Mouse (Mus musculus) cerebellum, postnatal 4 days (tissue): ENCODE measurements around the gene Ncam1.

Experiments used
- DNase-seq, 2 experiments: peaks; one replicate each; pipeline ENCODE4 v3.0.0; 2022; ENCODE audit warnings: low spot score in 2 of 2, mixed read lengths in 1 of 2

Ncam1 gene

DNA sequence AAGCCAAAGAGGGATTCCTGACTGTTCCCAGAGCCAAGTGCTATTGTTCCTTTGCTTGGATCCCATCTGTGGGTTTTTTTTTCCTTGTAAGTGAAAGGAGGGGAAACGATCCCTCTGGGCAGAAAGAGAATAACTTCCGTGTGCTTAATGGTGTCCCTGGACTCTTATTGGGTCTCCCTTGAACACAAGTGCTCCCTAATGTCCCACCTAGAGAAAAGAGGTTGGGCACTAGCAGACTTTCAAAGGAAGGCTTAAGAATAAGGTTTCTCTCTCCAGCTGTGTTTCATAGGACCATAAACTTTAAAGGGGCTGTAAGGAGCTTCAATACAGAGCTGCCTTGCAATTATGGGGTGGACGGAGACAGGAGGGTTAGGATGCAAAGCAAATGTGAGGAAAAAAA is 119.5 kb downstream of the Ncam1 start:
- no peak for DNase-seq

DNA sequence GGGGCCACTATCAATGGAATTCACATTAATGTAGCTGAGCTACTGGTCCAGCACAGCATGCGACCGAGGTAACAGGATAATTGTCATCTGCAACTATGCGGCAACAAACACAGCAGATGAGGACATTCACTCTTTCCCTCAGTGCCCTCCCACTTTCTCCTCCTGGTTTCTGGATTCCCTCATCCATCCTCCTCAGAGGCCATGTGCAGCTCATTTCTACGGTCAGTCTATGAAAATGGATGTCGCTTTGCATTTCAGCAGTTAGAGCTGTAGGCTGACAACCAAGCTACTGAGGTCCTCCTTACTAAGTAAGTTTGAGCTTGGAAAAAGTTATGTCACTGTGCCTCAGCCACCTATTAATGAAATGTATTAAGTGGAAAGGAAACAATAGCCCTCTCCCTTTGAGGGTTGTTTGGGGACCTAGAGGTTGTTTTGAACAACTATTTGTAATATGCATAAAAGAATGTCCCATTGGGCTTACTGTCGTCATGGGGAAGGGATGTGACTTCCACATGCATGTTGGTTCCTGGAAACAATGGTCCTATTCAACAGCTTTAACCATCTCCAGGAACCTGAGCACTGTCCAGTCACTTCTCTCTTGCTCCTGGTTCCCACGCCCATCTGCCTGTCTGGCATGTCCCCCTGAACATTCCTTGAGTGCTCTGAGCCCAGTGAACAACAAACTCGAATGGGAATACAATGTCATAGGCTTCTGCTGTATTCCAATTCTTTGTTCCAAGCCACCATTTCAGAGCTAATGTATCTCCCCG is 122.8 kb downstream of the Ncam1 start:
- no peak for DNase-seq

DNA sequence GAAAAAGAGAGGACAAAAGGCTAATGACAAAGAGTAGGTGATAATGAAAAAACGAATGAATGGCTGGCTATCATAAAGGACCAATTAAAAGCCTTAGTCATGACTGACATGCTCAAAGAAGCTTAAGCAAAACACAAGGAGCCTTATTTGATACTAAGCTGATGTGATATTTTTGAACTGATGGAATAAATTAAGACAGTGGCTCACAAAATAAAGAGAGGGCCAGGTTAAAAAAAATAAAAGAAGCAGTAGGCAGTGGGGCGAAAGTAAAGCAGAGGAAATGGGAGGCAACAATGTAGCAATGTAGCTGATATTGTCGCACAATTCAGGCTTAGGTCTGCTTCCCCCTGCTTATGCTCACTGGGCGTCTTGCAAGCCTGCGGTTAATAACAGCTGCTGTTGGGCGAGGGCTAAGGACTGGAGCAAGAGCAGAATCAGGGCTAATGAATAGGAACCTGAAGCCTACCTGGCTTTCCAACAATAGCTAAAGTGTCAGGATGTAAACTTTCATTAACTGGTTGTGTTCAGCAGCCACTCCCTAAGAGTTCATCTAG is 126.0 kb downstream of the Ncam1 start:
- DNase-seq = no peak

DNA sequence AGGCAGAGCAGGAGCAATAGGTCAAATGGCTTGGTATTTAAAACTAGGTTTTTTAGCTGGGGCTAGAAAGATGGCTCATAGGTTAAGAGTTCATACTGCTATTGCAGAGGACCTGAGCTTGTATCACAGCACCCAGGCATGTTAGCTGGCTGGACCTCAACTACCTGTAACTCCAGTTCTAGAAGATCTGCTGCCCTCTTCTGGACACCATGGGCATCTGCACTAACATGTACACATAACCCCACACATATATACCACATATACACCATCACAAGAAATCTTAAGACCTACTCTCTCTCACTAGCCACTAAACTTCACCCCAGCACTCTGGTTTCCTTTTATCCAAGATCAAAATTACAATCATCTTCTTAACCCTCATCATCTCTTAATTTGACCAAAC is 131.7 kb downstream of the Ncam1 start:
- no peak for DNase-seq

DNA sequence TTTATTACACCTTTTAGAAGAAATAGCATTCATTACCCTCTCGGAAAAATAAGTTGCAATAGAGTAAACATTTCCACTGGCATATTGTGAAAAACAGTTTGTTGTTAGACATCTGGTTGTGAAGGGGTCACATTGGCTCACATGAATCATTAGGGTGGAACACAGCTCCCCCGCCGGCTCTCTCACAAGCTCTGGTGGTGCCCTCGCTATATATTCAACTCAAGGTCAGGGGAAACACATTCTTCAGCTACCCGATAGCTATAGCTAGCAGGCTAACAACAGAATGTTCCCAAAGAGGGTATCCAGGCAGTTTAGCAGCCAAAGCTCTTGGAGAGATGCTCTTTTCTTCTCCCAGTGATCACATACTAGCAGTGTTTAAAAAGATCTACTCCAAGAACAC is 133.4 kb downstream of the Ncam1 start:
- DNase-seq = no peak

DNA sequence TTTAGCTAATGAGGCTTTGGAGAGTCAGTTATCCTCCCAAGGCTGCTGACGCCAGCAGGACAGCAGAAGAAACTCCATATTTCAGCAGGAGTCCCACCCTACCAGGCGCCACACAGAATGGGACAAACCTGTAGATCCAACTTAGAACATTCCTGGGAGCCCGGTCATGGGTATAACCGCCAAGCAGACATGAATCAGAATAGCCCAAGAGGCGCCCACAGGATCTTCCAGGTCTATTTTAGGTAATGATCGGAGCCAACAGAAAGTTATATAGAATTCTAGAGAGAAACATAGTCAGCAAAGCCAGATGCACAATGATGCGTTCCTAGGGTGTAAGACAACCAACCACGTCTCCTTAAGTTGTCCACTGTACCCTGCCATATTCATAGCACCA is 134.8 kb downstream of the Ncam1 start:
- no peak for DNase-seq

DNA sequence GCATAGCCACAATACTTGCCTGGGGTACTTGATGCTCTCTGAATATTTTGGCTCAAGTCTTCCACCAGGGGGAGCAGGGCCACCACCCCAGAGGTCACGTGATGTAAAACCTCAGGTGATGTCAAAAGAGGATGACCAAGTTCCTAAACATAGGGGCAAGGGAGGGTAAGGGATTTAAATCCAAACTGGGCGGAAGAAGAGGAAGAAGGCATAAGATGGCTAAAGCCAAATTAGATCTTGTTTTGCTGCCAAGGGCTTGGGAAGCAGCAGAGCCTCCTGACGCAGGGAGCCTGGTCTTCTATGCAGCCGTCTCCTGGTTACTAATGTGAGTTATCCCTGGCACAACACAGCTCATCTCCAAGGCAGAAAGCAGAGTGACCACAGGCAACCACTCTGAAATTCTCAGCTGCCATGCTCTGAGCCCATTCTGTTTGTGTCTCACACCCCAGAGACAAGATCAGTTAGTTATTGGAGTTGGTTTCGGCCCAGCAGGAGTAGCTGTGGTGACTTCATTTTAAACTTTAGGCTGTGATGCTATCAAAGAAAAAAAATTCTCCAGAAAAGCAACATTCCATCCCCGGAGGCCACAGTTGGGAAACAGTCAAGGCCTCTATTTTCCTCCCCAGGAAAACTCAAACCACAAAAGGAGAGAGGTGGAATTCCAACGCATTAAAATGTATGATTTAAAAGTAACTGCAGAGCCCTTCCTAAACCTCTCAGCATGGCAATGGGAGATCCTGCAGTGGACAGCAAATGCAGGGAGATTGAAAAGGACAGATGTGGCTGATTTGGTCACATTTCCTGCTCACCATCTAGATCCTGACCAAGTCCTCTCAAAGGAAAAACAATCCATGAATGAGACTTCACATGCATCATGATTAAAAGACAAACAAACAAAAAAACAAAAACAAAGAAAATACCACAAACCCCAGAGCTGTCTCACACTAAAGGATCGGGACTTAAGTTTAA is 135.5 kb downstream of the Ncam1 start:
- DNase-seq = peak in 1 of 2 experiments; percentile 31

DNA sequence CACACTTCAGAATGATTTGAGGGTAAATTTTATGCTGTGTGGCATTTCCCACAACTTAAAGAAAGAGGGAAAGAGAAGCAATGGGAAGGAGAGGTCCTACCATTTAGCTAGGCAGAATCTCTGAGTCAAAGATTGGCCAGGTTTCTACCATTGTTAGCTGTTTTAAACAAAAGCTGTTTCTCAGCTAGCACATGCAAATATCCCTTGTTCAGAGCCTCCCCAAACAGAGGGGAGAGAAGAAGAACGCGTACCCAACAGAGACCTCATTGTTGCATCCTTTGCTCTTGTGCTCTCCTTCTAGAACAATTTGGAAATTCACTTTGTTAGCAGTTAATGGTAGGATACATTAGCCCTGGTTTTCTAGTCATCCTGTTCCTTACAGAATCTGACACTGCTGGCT is 137.2 kb downstream of the Ncam1 start:
- DNase-seq = no peak

DNA sequence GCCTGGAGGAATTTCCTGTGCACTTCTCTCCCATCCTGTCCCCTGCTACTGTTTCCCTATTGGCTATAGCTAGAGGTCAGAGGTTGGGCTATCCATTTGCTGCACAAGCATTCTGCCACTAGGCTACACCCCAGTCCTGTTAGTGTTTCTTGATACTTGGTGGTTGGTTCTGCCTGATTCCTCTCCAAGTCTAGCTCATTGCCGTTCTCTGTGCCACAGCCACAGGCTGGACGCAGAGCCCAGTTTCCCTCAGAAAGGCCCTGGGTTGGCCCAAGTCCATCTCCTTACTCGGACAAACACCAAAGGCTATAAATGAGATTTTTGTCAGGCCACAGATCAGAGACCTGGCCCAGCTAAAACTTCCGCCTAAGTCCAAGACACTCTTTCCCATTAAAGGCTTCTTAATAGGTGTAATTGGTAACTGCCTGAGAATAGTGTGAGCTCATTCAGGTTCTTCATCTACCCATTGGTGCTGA is 140.3 kb downstream of the Ncam1 start:
- DNase-seq = peak in 1 of 2 experiments; percentile 11

DNA sequence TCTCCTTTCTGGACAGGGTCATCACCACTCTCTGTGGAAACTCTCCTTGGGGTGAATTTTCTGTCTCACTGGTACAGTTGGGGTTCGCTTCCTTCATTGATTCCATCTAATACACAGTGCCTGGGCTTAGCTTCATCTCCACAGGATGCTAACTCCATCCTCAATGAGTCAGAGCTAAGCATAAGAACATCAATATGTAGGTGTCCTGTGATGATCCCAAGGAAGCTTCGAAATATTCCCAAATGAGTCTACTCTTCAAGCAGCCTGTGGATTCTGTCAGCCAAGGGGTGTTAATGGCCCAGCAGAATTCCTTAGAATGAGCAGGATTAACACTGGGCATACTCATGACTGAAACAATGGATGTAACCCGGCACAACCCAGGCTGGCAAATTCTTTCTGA is 144.3 kb downstream of the Ncam1 start:
- DNase-seq = no peak

DNA sequence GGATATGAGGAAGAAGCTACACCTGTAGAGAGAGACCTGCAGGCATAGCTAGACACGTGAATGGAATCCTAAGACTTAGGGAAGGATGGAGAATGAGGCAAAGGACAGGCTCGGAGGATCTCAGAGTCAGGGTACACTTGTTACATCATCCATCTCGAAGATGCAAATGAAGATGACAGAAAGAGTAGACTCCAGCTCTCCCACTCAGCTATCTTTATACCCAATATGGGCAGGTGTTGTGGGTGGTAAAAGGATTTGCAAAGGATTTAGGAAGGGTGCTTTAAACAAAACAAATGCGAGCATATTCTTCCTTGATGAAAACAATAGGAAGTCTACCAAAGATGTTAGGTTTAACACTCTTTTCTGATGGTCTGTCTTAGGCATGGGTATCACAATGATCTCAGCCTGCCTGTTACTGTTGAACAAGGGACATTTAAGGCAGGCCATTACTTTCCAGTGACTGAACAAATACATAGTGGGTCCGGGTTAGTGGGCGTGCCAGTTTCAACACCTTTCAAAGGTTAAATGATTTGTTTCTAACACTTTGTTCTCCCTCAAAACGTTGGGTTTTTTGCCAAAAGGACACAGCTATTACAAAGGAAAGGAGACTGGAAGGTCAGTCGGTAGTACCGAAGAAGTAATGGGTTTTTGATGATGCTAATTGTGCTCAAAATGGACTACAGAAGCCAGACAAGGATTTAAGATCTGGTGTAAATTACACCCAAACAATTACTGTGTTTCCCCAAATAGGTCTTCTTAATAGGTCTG is 145.1 kb downstream of the Ncam1 start:
- no peak for DNase-seq

DNA sequence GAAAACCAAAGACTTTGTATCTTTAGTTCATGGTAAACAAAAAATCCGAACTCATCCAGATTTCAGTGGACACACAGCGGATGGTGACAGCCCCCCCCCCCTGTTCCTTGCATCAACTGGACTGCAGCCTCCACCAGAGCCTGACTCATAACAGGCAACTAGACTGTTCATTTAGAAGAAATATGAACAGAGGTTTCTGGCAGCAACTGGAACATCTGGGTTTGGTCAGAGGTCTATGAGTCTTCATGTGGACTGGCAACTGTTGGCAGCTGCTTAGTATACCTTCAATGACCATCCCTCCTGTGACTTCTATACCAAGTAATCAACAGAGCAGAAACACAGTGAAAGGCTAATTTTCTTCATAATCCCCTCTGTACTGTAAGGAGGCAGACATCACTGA is 154.4 kb downstream of the Ncam1 start:
- DNase-seq = no peak

DNA sequence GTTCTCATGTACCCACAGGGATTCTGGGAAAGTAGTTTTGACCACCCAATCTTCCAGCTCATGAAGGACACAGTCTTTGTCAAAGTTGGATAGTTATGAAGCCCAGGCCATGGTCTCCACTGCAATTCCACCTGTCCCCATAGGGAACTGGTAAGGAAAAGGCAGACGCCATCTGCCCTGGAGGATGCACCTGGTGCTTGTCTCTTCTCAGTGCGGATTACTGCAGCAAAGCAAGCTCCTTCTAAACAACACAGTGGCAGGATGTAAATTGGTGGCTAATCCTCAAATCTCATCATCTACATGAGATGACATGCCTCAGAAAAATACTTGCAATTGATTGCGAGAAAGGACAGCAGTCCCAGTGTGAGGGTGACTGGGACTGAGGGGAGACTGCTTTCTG is 158.0 kb downstream of the Ncam1 start:
- no peak for DNase-seq

DNA sequence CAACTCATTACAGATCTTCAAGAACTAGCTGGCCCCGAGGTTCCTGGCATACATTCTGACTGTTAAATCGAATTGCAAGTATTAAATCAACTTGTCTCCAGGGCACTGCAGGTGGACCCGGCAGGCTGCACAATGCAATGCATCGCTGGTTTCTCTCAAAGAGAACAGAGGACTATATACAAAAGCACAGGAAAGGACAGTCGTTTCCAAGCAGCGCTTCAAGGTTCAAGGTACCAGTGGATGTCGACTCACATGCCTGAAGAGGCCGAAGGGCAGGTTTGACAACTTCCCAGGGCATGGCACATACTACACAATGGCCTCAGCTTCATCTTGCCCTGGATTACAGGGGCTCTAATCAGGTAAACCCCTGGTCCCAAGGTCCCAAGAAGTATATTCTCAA is 158.6 kb downstream of the Ncam1 start:
- DNase-seq = no peak

DNA sequence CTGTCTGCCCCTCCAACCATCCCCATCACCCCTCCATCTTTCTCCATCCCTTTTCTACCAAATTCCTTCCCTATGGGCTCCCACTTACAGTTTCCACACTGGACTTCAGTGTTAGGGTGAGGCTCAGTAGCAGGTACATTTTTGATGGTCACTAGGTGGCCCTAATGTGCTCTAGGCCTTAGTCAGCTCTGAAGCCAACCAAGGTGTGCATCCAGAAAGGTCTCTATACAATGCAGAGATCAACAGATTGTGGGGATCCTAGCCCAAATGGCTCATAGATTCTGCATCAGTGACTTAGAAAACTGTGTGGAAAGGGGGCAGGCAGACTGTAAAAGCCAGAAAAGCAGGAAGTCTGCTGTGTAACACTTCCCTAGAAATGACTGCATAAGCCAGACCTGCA is 160.8 kb downstream of the Ncam1 start:
- no peak for DNase-seq

DNA sequence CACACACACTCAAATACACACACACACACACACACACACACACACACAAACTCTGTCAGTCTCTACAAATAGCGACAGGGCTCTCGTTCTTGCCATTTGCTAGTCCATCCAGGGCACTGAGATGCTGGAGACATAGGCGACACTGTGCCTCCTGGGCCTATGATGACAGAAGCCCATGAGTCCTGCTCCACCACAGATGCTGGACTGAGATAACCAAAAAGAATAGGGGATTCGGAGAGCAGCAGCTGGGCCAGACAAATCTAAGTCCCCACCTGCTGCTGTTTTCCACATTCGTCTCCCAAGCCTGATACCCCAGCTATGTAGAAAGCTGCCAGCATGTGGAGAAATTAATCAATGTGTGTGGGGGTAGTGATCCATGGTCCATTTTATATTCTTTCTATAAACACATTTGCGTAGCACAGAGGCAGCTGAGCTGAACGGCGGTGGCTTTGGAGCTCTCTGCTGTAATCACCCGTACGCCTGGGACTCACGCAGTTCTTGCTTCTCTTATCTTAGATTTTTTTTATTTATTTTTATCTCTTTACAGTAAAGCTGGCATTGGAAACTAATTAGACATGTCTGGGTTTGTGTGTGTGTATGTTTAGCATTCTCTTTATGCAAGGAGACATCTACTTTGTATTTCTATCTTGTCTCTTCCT is 162.9 kb downstream of the Ncam1 start:
- no peak for DNase-seq

DNA sequence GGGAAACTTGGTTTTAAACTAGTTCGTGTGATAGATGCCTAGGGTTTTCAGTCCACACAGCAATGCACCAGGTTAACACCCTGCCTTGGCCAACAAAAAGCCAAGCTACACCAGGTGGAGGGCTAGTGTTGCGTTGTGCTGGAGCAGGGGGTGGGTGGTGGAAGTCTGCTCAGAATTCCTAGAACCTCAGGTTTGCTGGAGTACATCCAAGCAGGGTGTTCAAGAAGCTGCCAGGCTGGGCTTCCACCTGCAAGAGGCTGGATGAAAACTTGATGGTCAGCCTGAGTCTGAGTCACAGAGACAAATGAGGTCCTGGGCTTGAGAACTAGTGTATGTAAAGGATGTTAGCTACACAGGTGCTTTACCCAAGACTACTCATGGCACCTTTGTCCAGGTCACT is 166.1 kb downstream of the Ncam1 start:
- no peak for DNase-seq

DNA sequence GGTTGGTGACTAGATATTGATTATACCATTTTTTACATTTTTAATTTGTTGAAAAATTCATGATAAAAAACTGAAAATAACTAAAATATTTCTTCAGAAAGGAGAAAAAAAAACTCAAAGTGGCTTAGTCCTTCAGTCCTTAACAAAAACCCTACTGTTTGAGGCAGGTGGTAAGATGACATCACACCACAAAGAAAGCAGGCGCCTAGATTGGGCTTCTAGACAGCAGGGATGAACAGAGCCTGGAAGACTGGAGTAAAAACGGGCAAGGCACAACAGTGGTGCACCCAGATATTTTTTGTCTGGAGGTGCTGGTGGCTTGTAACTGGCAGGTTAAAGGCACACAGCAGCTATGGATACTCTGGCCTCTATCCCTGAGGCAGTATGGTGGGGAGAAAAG is 168.4 kb downstream of the Ncam1 start:
- no peak for DNase-seq

DNA sequence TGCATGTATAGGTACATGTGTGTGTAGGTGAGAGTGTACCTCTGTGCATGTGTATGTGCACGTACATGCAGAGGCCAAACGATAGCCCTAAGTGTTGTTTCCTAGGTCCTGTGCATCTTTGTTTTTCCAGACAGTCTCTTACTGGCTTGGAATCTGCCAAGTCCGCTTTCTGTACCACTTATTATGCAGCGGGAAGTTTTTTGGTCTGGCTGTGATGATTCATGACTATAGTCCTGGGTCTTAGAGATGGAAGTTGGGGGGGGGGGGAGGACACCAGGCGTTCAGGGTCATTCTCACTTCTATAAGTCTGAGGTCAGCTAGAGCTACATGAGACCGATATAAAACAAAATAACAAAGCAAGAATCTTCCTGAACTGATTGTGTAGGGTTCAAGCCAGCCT is 173.8 kb downstream of the Ncam1 start:
- no peak for DNase-seq

DNA sequence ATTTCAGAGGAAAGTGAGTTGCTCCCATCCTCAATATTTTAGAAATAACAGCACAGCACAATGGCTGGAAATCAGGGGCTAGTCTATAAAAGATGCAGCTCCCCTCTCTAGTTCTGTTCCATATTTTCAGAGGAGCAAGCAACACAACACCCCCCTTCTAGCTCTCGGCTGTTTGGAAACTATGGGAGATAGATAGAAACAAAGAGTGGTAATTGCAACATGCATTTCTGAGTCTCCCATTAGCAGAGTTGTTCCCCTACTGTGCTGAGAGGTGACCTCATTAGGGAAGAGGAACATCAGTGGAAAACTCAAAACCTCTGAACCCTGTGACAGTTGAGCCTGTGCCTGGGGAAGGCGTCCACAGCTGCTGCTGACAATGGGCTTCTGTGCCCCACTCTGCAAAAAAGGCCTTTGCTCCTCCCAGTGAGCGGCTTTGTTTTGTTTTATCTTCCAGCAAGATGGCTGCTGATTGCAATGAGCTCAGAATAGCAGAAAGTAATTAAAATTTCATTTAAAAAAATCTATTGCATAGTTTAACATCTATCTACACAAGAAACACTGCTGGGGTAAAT is 174.7 kb downstream of the Ncam1 start:
- no peak for DNase-seq
